Mouse (Mus musculus): ENCODE results near the gene Ovch2.
"Not testable (repeated sequence)": the region's sequence is repeated elsewhere in the genome, so short reads cannot be mapped to it uniquely, and the experiment has no call there.

The Ovch2 gene

DNA sequence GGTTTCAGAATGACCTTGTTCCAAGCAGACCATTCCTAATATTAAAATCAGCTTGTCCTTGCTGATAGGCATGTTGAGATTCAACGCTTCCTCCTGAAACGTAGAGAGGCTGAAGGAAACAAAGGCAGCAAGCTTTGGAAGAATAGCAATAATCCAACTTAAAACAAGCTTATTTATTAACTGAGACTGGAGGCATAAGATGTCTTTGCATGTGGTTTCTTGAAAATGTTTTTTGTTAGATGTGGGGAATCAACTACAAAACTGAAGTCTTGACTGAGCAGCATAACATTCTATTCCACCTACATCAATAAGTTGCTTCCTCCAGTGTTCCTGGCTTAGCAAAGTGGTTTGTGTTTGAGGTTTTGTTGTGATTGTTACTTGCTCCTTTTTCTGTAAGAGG, at the start of gene Ovch2:
Gene Ovch2 (minus strand): TSS at position 101 of the 400 bp plus-strand sequence.
- DNase-seq (ENCODE audit: low read depth, low spot score), result no peak

- DNase-seq (ENCODE audit: low read depth, low spot score), result not testable (repeated sequence)
These were observed 46.4 kb upstream of the Ovch2 start, which contains the start of gene Olfr470 for GRCm38 (mm10) chr7:107847390-107847789. TSS of gene Olfr470 (minus strand) at chr7:107847490.

DNA sequence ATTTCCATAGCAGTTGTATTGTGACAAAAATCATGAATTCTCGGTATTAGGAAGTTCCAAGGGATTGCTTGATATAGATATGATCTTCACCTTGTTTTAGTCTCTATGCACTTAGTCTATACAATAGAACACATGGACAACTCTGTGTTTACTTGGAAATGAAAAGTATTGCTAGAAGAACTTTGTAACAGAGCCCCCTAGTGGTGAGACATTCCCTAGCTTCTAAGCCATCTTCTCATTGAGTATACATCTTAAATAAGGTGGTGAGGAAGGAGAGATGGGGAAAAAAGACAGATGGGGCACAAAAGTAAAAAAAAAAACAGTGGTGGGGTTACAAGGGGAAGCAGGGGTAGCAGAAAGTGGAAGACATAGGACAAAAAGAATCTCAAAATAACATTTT, 40.7 kb upstream of the Ovch2 start:
- DNase-seq (ENCODE audit: low read depth, low spot score), result peak; percentile 3

- DNase-seq (ENCODE audit: low read depth, low spot score), result not testable (repeated sequence)
These were observed 24.4 kb upstream of the Ovch2 start, which contains the start of gene Olfr469 for GRCm38 (mm10) chr7:107825441-107825840. TSS of gene Olfr469 (minus strand) at chr7:107825541.

DNA sequence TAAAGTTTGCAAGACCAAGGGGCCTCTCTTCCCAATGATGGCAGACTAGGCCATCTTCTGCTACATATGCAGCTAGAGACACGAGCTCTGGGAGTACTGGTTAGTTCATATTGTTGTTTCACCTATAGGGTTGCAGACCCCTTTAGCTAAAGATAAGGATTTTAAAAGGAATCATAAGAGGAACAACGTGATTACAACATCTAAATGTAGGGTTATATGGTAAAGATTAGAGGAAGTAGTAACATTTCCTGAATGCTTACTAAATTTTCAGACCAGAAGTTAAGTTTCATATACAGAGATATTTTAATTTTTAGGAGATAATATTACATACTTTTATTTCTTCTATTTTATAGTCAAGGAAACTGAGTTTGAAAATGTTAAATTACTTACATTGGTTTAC, 22.9 kb upstream of the Ovch2 start:
- DNase-seq (ENCODE audit: low read depth, low spot score), result not testable (repeated sequence)

DNA sequence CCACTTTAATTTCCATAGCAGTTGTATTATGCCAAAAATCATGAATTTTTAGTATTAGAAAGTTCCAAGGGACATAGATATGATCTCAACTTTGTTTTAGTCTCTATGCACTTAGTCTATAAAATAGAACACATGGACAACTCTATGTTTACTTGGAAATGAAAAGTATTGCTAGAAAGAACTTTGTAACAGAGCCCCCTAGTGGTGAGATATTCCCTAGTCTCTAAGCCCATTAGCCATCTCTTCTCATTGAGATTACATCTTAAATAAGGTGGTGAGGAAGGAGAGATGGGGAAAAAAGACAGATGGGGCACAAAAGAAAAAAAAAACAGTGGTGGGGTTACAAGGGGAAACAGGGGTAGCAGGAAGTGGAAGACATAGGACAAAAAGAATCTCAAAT, 18.4 kb upstream of the Ovch2 start:
- DNase-seq (ENCODE audit: low read depth, low spot score), result no peak

- DNase-seq (ENCODE audit: low read depth, low spot score), result no peak
These were observed 11.0 kb upstream of the Ovch2 start, which contains the start of gene Olfr467 for GRCm38 (mm10) chr7:107811963-107812362. TSS of gene Olfr467 (plus strand) at chr7:107812263.

DNA sequence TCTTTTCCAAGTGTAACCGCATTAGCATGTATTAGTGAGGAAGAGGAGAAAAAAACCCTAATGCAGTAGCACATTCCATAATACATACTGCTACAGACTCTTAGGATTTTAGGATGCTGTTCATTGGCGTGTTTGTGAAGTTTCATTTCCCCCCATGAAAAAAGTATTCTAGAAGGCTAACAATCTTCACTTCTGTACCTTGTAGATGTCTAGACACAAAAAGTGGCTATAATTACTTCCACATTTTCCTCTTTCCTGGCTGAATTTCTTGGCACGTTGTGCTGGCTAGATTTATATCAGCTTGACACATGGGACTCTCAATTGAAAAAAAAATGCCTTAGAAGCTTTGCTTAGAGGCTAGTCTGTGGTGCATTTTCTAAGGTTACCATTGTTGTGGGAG, 1.1 kb upstream of the Ovch2 start:
- DNase-seq (ENCODE audit: low read depth, low spot score), result no peak

GRCm38 (mm10) chr7:107796500-107796899, 4.5 kb downstream of the Ovch2 start:
- DNase-seq (ENCODE audit: low read depth, low spot score), result no peak

DNA sequence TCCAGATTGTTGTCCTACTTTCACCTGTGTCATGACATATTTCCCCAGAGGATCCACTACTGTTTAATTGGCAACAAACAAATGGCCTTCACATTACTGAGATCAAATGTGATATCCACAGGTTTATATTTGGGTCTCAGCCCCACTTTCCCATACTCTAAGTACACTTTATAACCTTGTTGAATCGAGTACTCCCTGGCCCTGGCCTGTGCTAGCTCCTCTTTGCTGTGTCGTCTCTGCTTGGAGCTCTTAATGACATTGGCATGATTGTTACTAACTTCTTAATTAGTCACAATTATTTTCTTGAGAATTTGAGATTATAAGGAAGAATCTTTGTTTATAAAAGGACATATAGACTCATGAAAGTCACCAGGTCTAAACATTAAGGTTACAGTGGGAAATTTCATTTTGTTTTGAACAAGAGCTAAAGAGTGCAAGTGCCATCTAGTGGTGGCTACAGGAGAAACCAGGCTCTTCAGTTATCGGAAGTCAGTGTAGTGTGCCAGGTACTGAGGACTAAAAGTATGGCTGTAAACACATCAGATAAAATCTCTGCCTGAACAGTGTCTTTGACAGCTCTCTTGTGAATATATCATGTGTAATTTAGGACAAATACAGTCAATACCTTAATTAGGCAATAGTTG, 12.9 kb downstream of the Ovch2 start:
- DNase-seq (ENCODE audit: low read depth, low spot score), result peak; percentile 33

- DNase-seq (ENCODE audit: low read depth, low spot score), result peak; percentile 22
These were observed 21.4 kb downstream of the Ovch2 start for GRCm38 (mm10) chr7:107779611-107780010.

- DNase-seq (ENCODE audit: low read depth, low spot score), result no peak
These were observed 22.8 kb downstream of the Ovch2 start for GRCm38 (mm10) chr7:107778216-107778615.

DNA sequence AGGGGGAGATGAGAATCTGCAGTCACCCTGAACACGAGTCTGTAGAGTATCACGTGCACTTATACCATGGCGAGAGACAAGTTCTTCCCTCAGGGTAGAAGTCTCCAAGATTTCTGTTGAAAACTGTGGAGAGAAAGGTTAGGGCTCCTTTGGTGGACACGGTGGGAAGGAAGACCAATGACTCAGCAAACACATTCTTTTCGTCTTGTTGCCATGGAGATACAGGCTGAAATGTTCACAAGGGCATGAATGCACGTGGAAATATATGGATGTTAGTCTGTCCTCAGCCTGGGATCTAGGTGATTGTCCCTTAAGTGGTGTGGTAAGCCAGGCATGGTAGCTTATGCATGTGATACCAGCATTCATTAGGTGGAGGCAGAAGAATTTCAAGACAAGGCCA, 30.2 kb downstream of the Ovch2 start:
- no peak for DNase-seq (ENCODE audit: low read depth, low spot score)

DNA sequence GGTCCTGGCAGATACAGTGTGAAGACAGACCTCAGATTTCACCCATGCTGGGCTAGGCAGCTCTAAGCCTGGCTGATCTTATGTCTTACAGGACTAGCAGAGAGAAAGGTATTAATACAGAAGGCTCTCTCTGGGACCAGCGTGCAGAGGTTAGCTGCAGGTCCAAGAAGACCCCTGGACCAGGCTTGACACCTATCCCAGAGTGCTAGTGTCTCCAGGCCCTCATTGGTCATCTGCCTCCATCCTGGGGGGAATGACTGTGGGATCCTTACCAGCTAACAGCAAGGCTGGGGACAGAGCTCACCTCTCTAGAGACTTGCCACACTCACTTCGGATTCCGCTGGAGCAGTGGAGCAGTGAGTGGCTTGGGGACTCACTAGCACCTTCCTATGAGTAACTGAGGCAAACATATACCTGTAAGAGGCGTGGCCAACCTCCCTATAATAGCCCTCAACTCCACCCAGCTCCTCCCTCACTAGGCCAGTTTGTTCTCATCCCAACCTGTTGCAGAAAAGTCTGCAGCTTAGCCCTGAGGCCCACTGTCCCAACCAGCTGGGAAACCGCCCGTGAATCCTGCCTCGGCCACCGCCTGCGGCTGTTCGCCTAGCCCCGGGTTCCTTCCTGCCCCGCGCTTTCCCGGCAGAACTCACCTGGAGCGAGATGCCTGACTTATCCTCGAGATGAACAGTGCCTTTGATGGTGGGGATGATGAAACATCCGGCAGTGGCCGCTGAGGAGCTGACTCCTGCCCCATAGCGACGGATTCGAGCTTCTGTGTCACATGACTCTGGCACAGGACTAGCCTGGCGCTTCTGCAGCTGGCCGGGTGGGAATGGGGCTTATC, 43.5 kb downstream of the Ovch2 start, which contains the start of gene Cyb5r2:
Gene Cyb5r2 (minus strand): TSS at position 725 of the 844 bp plus-strand sequence.
- DNase-seq (ENCODE audit: low read depth, low spot score), result no peak

DNA sequence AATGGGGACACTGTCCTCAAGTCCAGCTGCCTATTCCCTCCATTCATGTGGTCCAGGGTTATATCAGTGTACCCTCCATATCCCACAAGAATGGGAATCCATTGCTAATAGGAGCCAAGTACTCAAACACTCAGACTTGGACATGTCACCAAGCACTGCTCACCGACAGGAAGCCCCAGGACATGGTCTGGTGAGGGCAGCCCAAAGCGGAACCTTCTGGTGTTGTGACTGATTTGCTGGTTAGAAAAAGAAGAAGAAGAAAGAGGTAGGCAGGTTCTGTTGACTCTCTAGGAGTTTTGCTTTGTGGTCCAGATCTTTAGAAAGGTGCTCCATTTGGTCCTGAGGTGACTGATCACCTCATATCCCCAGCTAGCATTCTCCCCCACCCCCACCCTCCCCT, 44.3 kb downstream of the Ovch2 start:
- DNase-seq (ENCODE audit: low read depth, low spot score), result peak; percentile 18

GRCm38 (mm10) chr7:107755905-107756304, 45.1 kb downstream of the Ovch2 start:
- no peak for DNase-seq (ENCODE audit: low read depth, low spot score)

GRCm38 (mm10) chr7:107752031-107752520, 48.9 kb downstream of the Ovch2 start:
- DNase-seq (ENCODE audit: low read depth, low spot score), result no peak

DNA sequence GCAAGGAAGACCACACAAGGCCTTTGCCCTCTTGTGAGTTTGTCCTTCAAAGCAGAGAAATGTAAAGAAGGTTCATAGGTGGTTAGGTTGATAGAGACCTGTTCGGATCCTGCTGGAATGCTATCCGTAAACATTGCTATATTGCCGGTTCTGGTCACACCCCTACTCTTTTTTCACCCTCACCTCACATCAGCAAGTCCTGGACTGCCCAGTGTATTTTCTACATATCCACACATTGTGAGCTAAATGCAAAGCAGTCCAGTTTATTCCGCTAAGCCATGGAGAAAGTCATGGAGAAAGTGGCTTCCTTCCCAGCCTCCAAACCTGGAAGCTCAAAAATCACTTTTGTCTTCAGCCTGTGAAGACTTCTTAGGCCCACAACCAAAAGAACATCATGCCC, 51.3 kb downstream of the Ovch2 start:
- no peak for DNase-seq (ENCODE audit: low read depth, low spot score)

DNA sequence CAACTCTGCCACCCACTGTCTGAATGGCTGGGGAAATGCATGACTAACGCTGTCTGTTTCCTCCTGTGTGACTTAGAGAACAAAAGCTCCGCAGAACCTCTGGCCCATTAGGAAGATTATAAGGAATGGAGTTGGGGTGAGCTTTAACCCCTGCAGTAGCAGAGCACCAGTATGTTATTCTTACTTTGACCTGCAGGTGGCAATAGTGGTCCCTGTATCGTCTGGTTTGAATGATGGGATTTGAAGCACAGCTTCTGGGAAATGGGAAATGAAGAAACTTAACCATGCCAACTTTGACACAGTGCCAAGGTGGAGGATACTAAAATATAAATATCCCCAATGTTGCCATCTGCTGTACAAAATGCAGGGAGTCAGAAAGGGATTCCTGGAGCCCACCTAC, 51.7 kb downstream of the Ovch2 start:
- peak; percentile 53 for DNase-seq (ENCODE audit: low read depth, low spot score)

- DNase-seq (ENCODE audit: low read depth, low spot score), result peak; percentile 72
These were observed 53.1 kb downstream of the Ovch2 start for GRCm38 (mm10) chr7:107747954-107748353.

- DNase-seq (ENCODE audit: low read depth, low spot score), result no peak
These were observed 53.5 kb downstream of the Ovch2 start for GRCm38 (mm10) chr7:107747476-107747875.

DNA sequence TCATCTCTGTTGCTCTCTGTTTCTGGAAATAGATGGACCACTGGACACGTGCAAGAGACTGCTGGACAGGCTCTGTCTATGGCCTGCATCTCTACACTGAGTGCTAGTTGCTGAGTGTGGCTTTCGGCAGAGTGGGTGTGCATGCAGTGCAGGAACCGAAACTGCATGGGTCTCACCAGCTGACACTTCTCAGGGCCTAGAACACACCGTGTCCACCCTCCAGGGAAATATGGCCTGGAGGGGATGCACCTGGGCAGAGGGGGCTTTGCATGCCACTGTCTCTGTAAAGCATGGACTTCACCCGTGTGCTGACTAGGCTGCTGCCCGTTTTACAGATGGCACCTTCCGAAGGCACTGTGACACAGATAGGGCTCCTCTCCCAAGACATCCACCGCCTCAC, 55.0 kb downstream of the Ovch2 start:
- peak; percentile 52 for DNase-seq (ENCODE audit: low read depth, low spot score)

Measured in A20 (cell line).